Mouse (Mus musculus) brain, embryonic 14.5 days (tissue): ENCODE measurements at regions not wholly inside any gene's neighbourhood (a gene's known extent, or its start where the extent isn't known, plus 50 kb on each side); places are given as distances from the start of the nearest gene placed in this dataset.

ENCODE experiments used
- DNase-seq: peaks from one replicate; pipeline ENCODE4 v3.0.0-alpha.2; 2011; ENCODE audit warnings: low read depth
- CTCF ChIP-seq: fragments of 200-500 bp; IDR thresholded peaks from 2 replicates; pipeline ENCODE4 v1.5.1; 2012; ENCODE audit warnings: inconsistent platforms, mild to moderate bottlenecking, moderate library complexity, borderline replicate concordance; ENCODE audit not compliant: insufficient read depth, insufficient read length; ENCODE audit errors: extremely low read depth
- POLR2A ChIP-seq: fragments of 200-500 bp; IDR thresholded peaks from 2 replicates; pipeline ENCODE4 v1.6.1; 2012; ENCODE audit warnings: mild to moderate bottlenecking, inconsistent platforms, borderline replicate concordance; ENCODE audit not compliant: poor library complexity, insufficient read depth, insufficient read length, severe bottlenecking; ENCODE audit errors: extremely low read depth

DNA sequence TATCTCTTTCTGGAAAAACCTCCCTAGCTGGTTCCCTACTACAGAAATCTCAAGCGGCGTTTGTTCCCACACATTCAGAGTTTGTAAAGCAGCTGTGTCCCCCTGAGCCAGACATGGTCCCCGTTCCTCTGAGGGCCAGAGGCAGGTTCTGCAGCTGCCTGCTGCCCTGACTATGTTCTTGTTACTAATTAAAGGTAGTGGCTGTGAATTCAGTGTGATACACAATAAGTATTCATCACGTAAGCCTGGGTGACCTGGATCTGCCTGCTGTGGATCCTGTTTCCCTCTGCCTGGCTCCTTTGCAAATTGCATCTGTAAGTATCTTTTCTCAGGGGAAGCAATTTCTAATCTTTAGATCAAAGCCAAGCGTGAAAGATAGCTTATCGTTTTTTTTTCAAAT is 232.3 kb downstream of the Plk2 start:
- DNase-seq, result peak; percentile 6
- TF ChIP-seq CTCF, result no peak
- no peak for TF ChIP-seq POLR2A

DNA sequence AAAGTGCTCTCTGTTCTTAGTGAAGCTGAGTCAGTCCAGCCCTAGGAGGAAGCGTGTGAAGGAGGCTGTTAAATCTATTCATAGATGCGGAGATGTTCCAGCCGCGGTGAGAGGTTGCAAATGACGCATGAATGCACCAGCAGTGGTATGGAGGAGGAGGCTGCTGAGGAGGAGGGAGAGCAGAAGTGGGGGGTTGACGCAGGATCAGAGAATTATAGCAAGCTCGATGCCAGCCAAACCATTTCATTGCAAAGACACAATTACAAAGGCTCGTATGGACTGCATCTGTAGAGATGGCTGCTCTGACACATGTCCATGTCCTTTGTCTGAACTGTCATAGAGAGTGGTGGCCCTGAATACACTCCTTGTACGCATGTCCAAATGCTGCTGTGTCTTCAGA is 232.9 kb downstream of the Plk2 start:
- no peak for TF ChIP-seq CTCF
- no peak for TF ChIP-seq POLR2A
- peak; percentile 66 for DNase-seq

DNA sequence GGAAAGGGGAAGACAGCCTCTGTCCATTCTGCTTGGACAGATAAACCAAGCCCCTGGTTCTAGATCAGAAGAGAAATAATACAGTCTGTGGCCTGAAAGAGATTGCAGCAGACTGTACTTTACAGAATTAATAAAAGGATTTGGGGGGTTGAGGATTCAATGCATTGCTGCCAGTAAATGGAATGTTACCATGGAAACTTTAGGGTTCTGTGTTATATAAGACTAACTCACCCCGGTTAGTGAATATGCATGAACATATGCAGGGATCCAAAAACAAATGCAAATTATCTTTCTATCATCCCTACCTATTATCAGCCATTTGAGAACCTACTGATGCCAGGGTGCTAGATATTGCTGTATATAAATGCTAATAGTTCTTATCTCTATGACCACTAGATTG is 233.4 kb downstream of the Plk2 start:
- peak; percentile 63 for DNase-seq
- no peak for TF ChIP-seq POLR2A
- no peak for TF ChIP-seq CTCF

DNA sequence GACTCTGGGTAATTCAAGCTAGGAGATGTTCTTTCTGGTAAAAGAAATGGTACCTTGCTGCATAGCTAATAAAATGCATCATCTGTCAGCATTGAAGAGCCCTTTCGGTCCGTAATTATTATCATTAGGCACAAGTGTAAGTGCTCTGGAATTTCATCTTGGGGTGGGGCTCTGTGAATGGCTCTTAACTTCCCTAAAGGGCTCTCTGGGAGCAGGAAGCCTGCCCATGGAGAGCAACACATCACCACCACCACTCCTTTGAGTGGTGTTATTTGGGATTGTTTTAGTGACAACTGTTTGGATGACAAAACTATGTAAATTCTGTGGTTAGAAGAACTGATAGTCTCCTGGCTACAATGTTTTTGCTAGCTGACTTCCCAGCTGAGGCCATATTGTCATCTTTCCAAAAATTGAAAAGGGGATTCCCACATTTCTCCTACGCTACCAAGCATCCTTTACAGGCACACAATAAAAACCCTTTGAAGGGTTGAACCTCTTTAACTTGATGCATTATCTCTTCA is 238.5 kb downstream of the Plk2 start:
- no peak for DNase-seq
- TF ChIP-seq CTCF (no peak), POLR2A (no peak)

DNA sequence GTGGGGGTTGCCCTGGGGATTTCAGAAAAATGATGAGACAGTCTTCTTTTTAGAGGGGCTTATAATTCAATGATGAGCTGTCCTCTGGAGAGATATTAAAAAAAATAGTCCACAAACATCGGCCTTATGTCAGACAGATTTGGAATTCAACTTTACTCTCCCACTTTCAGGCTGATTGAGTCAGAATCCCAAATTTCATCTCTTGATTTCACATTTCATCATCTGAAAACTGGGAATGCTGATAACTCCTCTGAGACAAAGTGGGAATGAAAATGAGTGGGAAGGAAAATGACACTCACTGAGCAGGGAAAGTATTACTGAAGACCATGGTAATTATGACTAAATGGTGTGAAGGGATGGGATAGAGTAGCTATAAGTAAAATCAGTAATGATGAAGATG is 239.1 kb downstream of the Plk2 start:
- TF ChIP-seq POLR2A (no peak), CTCF (no peak)
- DNase-seq, result no peak

DNA sequence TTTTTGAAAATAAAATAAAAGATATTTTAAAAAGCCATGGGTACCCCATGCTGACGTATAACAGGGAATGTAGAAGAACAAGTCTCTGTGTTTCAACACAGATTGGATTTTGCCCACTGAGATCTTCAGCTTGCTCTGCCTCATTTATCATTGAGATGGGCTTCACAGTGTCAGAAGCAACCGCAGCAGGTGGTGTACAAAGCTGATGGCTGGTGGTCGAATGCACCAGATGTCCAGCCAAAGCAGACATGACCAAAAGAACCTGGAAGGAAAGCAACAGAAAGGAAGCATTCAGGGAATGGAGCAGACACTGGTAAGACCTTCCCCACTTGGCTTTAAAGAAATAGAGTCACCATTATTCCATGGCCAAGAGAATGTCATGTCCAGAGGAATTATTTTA is 247.9 kb downstream of the Plk2 start:
- no peak for DNase-seq
- TF ChIP-seq CTCF (no peak), POLR2A (no peak)

DNA sequence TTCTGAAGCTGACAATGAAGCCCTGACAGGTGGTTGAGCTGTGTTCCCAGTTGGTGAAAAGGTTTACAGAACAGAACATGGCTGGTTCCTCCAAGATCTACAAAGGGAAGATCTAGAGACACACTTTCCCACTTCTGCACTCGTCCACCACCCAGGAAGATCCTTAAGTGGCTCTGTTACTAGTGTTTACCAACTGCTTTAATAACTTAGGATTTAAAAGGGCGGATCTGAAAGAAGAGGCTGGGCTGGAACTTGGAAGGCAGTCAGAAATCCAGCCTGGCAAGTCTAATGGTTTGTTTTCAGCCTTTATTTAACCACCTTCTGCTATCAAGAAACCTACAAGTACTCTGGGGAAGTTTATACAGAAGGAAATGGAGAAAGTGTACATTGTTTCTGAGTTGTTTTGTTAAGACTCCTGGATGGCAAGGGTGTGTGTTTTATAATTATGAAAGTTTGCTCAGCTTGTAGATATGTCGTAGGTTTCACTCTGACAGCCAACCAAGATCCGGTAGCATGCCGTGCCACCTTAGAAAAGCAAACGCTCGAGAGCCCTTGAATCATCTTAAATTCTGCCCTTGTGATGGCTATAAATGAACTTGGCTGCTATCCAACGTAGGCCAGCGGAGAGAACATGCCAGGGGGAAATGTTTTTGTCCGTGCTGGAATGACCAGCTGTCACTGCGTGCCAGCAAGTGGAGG is 248.5 kb downstream of the Plk2 start:
- no peak for TF ChIP-seq POLR2A
- TF ChIP-seq CTCF, result no peak
- DNase-seq, result peak; percentile 90

DNA sequence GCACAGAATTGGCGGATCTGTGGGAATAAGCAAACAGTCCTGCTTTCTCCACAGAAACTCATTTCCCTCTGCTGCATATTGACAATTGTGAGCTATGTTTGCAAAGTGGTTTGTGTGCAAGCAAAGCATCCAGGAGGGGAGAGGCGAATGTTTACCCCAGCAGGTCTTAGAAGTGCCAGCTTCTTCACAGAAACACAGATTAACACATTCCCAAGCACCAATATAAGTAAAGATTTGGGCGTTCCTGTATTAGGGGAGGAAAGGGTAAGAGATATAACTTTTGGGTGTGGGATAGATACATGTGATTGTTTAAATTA is 249.0 kb downstream of the Plk2 start:
- no peak for DNase-seq
- no peak for TF ChIP-seq CTCF
- TF ChIP-seq POLR2A, result no peak

DNA sequence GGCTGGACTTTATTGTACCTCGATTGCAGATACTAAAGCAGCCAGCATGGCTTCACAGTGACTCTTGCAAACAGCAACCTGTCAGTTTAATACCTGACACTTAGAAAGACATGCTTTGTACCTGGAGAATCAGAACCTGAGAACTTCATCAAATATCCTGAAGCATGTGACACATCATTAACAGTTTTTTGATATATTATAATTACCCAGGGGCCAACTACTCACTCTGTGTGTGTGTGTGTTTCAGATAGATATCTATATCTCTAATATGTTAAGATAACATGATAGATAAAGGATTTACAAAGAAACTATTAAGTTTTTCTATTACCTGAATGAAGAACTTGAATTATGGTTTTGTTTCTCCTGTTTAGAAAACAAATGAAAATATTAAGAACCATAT is 254.5 kb downstream of the Plk2 start:
- DNase-seq, result no peak
- no peak for TF ChIP-seq POLR2A
- no peak for TF ChIP-seq CTCF

DNA sequence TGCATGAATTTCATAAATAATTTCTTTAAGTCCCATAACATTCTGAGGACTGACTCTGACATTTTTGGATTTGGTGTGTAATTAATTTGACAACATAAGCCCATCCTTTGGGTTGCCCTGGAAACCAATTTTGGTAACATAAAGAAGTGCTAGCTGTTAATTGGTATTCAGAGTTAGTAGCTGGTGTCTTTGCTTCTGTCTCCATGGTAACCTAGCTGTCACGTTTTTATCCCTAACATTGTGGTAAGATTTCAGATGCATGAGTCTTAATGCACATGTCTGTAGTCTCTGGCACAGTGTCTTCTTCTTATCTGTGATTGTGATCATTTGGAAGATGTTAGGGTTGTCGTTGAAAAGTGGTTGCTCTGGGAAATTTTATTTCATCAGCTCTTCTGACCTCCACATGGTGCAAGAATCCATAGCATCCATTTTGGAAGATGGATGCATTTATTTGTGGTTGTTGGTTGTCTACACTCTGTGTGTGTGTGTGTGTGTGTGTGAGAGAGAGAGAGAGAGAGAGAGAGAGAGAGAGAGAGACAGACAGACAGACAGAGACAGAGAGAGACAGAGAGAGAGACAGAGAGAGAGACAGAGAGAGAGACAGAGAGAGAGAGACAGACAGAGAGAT is 255.1 kb downstream of the Plk2 start:
- peak; percentile 95 for DNase-seq
- TF ChIP-seq POLR2A (no peak), CTCF (no peak)

DNA sequence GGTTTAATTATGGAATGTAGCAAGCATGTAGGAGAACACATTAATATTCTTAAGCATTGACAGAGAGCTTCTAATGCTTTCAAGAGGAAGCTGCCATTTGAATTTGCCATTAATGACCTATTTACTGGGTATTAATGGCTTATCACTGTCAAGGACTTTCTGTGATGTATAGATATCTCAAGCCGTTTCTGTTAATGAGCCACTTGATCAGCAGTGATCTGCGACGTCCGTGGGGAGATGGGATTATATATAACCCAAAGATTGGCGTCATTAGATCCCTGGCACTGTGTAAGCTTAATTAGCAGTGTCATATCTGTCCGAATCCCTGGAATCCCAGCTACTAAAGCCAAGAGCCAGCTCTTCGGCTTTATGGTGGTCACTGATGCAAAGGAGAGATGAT is 257.4 kb downstream of the Plk2 start:
- peak; percentile 60 for DNase-seq
- TF ChIP-seq CTCF, result no peak
- no peak for TF ChIP-seq POLR2A
